Mouse (Mus musculus): Measurements from ENCODE around the gene Vmn1r38. TPM values are rescaled to one million over a fixed set of nuclear protein-coding genes. Genes with fewer than 3 reads are reported as not detected.
"Not testable (repeated sequence)": the region's sequence is repeated elsewhere in the genome, so short reads cannot be mapped to it uniquely, and the experiment has no call there.

The Vmn1r38 gene
- polyA plus RNA-seq (2014; fragmentation: Nextera tagmentation; extraction: Ambion mirVana), result not detected in 2 replicates

GRCm38 (mm10) chr6:66782527-66782926 is at the start of gene Vmn1r38:
Gene Vmn1r38 (minus strand): TSS chr6:66782627.
- DNase-seq (ENCODE audit: low spot score); H3K27ac ChIP-seq (ENCODE audit: low read depth); H3K9ac ChIP-seq (ENCODE audit: low read length); H3K4me1 ChIP-seq (replicated peaks; ENCODE audit: control insufficient read depth, insufficient read depth, low read length); H3K9me3 ChIP-seq (ENCODE audit: control insufficient read depth, low read length); H3K4me3 ChIP-seq (ENCODE audit: low read depth, low read length); ATAC-seq (replicated peaks; ENCODE audit: low FRiP score, low TSS enrichment, low read depth); H3K4me2 ChIP-seq (ENCODE audit: low read length); H3K27me3 ChIP-seq (replicated peaks; ENCODE audit: control insufficient read depth, insufficient read depth, low read length); H3K36me3 ChIP-seq (ENCODE audit: control insufficient read depth, insufficient read depth, low read length): not testable (repeated sequence)

GRCm38 (mm10) chr6:66810509-66810908 is 28.1 kb upstream of the Vmn1r38 start, which contains the start of gene Vmn1r39:
Gene Vmn1r39 (minus strand): TSS chr6:66810609.
- ATAC-seq (replicated peaks; ENCODE audit: low FRiP score, low TSS enrichment, low read depth) (no peak), DNase-seq (ENCODE audit: low spot score) (no peak)
- Histone ChIP-seq H3K9me3 (ENCODE audit: control insufficient read depth, low read length) (no peaks in the 10 kb centered on the region), H3K36me3 (ENCODE audit: control insufficient read depth, insufficient read depth, low read length) (no peaks in the 10 kb centered on the region), H3K4me3 (ENCODE audit: low read depth, low read length) (no peak within 1 kb of the TSS), H3K4me2 (ENCODE audit: low read length) (no peak within 1 kb of the TSS), H3K27ac (ENCODE audit: low read depth) (no peak within 1 kb of the TSS), H3K9ac (ENCODE audit: low read length) (no peak within 1 kb of the TSS), H3K27me3 (replicated peaks; ENCODE audit: control insufficient read depth, insufficient read depth, low read length) (no peaks in the 10 kb centered on the region), H3K4me1 (replicated peaks; ENCODE audit: control insufficient read depth, insufficient read depth, low read length) (no peaks in the 10 kb centered on the region)
- WGBS, result 89% methylated on average over 2 of the region's 2 CpGs

- H3K36me3 ChIP-seq (ENCODE audit: control insufficient read depth, insufficient read depth, low read length), result no peaks in the 10 kb centered on the region
- DNase-seq (ENCODE audit: low spot score) (no peak), ATAC-seq (replicated peaks; ENCODE audit: low FRiP score, low TSS enrichment, low read depth) (no peak)
- no peak overlapping the region for H3K9ac ChIP-seq (ENCODE audit: low read length)
- no peak overlapping the region for H3K4me2 ChIP-seq (ENCODE audit: low read length)
- no peaks in the 10 kb centered on the region for H3K27me3 ChIP-seq (replicated peaks; ENCODE audit: control insufficient read depth, insufficient read depth, low read length)
- 62% methylated on average over 1 of the region's 1 CpGs for WGBS
- H3K4me3 ChIP-seq (ENCODE audit: low read depth, low read length), result no peak overlapping the region
- no peak overlapping the region for H3K27ac ChIP-seq (ENCODE audit: low read depth)
- H3K4me1 ChIP-seq (replicated peaks; ENCODE audit: control insufficient read depth, insufficient read depth, low read length), result no peaks in the 10 kb centered on the region
- no peaks in the 10 kb centered on the region for H3K9me3 ChIP-seq (ENCODE audit: control insufficient read depth, low read length)
Measured at GRCm38 (mm10) chr6:66806311-66806710, 23.9 kb upstream of the Vmn1r38 start.

- no peak overlapping the region for H3K9ac ChIP-seq (ENCODE audit: low read length)
- no peak for DNase-seq (ENCODE audit: low spot score)
- H3K27me3 ChIP-seq (replicated peaks; ENCODE audit: control insufficient read depth, insufficient read depth, low read length), result no peaks in the 10 kb centered on the region
- H3K4me1 ChIP-seq (replicated peaks; ENCODE audit: control insufficient read depth, insufficient read depth, low read length), result no peaks in the 10 kb centered on the region
- H3K4me3 ChIP-seq (ENCODE audit: low read depth, low read length), result no peak overlapping the region
- H3K27ac ChIP-seq (ENCODE audit: low read depth), result no peak overlapping the region
- 84% methylated on average over 3 of the region's 3 CpGs for WGBS
- no peak for ATAC-seq (replicated peaks; ENCODE audit: low FRiP score, low TSS enrichment, low read depth)
- H3K4me2 ChIP-seq (ENCODE audit: low read length), result no peak overlapping the region
- H3K36me3 ChIP-seq (ENCODE audit: control insufficient read depth, insufficient read depth, low read length), result no peaks in the 10 kb centered on the region
- no peaks in the 10 kb centered on the region for H3K9me3 ChIP-seq (ENCODE audit: control insufficient read depth, low read length)
Measured at GRCm38 (mm10) chr6:66805713-66806112, 23.3 kb upstream of the Vmn1r38 start.

DNA sequence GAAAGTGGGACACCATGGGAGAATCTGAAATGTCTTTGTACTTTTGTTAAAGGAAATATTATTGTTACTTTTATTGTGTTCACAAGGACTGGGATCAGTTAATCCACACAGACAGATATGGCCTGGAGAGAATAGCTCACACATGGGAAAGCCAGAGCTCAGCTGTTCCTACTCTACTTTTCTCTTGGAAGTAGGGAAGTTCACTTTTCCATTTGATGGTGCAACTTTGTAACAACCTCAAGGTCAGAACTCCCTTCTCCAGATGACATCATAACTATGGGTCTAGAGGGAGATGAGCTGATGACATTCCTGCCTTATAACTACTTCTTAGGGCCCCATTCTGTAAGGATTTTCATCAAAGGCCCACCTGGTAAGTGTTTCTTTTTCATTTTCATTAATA is 53.3 kb downstream of the Vmn1r38 start, which contains the start of gene Vmn1r37:
TSS of gene Vmn1r37 (plus strand) at position 301 of the 400 bp plus-strand sequence.
- not testable (repeated sequence) for H3K9me3 ChIP-seq (ENCODE audit: control insufficient read depth, low read length); H3K27ac ChIP-seq (ENCODE audit: low read depth); H3K4me3 ChIP-seq (ENCODE audit: low read depth, low read length); DNase-seq (ENCODE audit: low spot score); H3K36me3 ChIP-seq (ENCODE audit: control insufficient read depth, insufficient read depth, low read length); H3K9ac ChIP-seq (ENCODE audit: low read length); H3K27me3 ChIP-seq (replicated peaks; ENCODE audit: control insufficient read depth, insufficient read depth, low read length); ATAC-seq (replicated peaks; ENCODE audit: low FRiP score, low TSS enrichment, low read depth); H3K4me1 ChIP-seq (replicated peaks; ENCODE audit: control insufficient read depth, insufficient read depth, low read length); H3K4me2 ChIP-seq (ENCODE audit: low read length)

Other genes with a start within 250 kb of the Vmn1r38 start
- gene Mad2l1, start 247.2 kb downstream of the Vmn1r38 start, polyA plus RNA-seq (2014; fragmentation: Nextera tagmentation; extraction: Ambion mirVana), result 99.8 and 103 TPM in 2 replicates
- gene Vmn1r32, start 222.5 kb downstream of the Vmn1r38 start, polyA plus RNA-seq (2014; fragmentation: Nextera tagmentation; extraction: Ambion mirVana), result 0.08 and 0.11 TPM in 2 replicates
- gene Vmn1r33, start 164.3 kb downstream of the Vmn1r38 start, polyA plus RNA-seq (2014; fragmentation: Nextera tagmentation; extraction: Ambion mirVana), result not detected in 2 replicates
- not detected in 2 replicates for gene Vmn1r34, start 138.7 kb downstream of the Vmn1r38 start, polyA plus RNA-seq (2014; fragmentation: Nextera tagmentation; extraction: Ambion mirVana)
- not detected in 2 replicates for gene Vmn1r35, start 96.7 kb downstream of the Vmn1r38 start, polyA plus RNA-seq (2014; fragmentation: Nextera tagmentation; extraction: Ambion mirVana)
- gene Vmn1r36, start 63.5 kb downstream of the Vmn1r38 start, polyA plus RNA-seq (2014; fragmentation: Nextera tagmentation; extraction: Ambion mirVana), result not detected in 2 replicates
- gene Vmn1r37, start 53.2 kb downstream of the Vmn1r38 start, polyA plus RNA-seq (2014; fragmentation: Nextera tagmentation; extraction: Ambion mirVana), result not detected in 2 replicates
- not detected in 2 replicates for gene Vmn1r39, start 28.0 kb upstream of the Vmn1r38 start, polyA plus RNA-seq (2014; fragmentation: Nextera tagmentation; extraction: Ambion mirVana)
- 140 and 144 TPM in 2 replicates for gene Gng12, start 113.8 kb upstream of the Vmn1r38 start, polyA plus RNA-seq (2014; fragmentation: Nextera tagmentation; extraction: Ambion mirVana)

Data from intestine, embryonic 14.5 days (tissue).